In the genomic region with DNA sequence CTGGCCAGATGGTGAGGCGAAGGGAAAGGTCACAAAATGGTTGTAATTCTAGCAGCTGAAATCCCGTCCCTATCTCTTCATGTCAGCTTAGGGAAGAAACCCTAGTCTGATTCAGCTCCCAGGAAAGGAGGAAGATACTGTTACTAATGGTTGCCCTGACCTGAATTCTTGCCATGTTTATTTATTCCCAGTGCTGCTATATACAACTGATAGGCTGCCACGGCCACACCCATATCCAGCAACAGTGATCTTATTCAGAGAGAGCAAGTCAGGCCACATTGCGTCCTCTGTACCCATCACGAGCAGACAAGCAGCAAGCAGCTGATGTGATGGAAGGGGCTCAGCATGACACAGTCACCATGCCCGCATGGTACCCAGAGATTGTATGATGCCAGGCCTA, we compare ENCODE assay signal across 25 mouse cellular contexts.
DNase-seq lines count a peak whose midpoint lies in the region; ATAC-seq lines count a peak whose summit lies in the region.
"Had no signal": no experiment of that assay in that cellular context is flagged by ENCODE, and none has a peak within 500 bp of the region (broad histone marks: within the 10 kb centered on the region; RNA-seq: fewer than 3 reads in every experiment).

No protein-coding gene starts in this region.

- no peak overlapping the region for H3K4me3 ChIP-seq in kidney, embryonic 15.5 days (replicated peaks)
- H3K4me3 ChIP-seq in midbrain, embryonic 15.5 days: no peak overlapping the region
- H3K4me3 ChIP-seq in midbrain, embryonic 11.5 days (ENCODE audit: low read depth, low read length): no peak overlapping the region
- H3K4me3 ChIP-seq: forebrain, embryonic 10.5 days; layer of hippocampus, adult 2 months had no signal

- 42% methylated on average over 6 of the region's 6 CpGs for WGBS in kidney, embryonic 15.5 days
- WGBS in midbrain, embryonic 15.5 days: 79% methylated on average over 6 of the region's 6 CpGs
- WGBS in midbrain, embryonic 11.5 days: 78% methylated on average over 6 of the region's 6 CpGs

- no peaks in the 10 kb centered on the region for H3K36me3 ChIP-seq in kidney, embryonic 15.5 days
- H3K36me3 ChIP-seq in midbrain, embryonic 15.5 days (replicated peaks): no peaks in the 10 kb centered on the region
- no peaks in the 10 kb centered on the region for H3K36me3 ChIP-seq in midbrain, embryonic 11.5 days (ENCODE audit: control insufficient read depth, insufficient read depth, low read length)
- H3K36me3 ChIP-seq: forebrain, embryonic 10.5 days had no signal

- no peaks in the 10 kb centered on the region for H3K27me3 ChIP-seq in kidney, embryonic 15.5 days
- H3K27me3 ChIP-seq in midbrain, embryonic 15.5 days (replicated peaks): no peaks in the 10 kb centered on the region
- H3K27me3 ChIP-seq in midbrain, embryonic 11.5 days (ENCODE audit: control insufficient read depth, insufficient read depth, low read length): no peaks in the 10 kb centered on the region
- H3K27me3 ChIP-seq: Patski had no signal

- ATAC-seq in kidney, embryonic 15.5 days (replicated peaks; ENCODE audit: low FRiP score): peak; percentile 66
- ATAC-seq in midbrain, embryonic 15.5 days (replicated peaks): no peak
- ATAC-seq in midbrain, embryonic 11.5 days (ENCODE audit: low FRiP score): no peak
- ATAC-seq: CD4-positive, CD25-positive, alpha-beta regulatory T cell, adult 4 months; forebrain, postnatal 0 days; lung, postnatal 0 days; midbrain, embryonic 16.5 days; Patski had no signal

- no peak overlapping the region for H3K4me2 ChIP-seq in kidney, embryonic 15.5 days
- no peak overlapping the region for H3K4me2 ChIP-seq in midbrain, embryonic 15.5 days
- H3K4me2 ChIP-seq in midbrain, embryonic 11.5 days: no peak overlapping the region
- H3K4me2 ChIP-seq: heart, embryonic 11.5 days; hindbrain, embryonic 14.5 days had no signal

- H3K9ac ChIP-seq in kidney, embryonic 15.5 days: no peak overlapping the region
- no peak overlapping the region for H3K9ac ChIP-seq in midbrain, embryonic 15.5 days
- H3K9ac ChIP-seq in midbrain, embryonic 11.5 days (ENCODE audit: low read length): no peak overlapping the region
- H3K9ac ChIP-seq: forebrain, postnatal 0 days; hindbrain, embryonic 14.5 days; liver, embryonic 14.5 days had no signal

- peak; percentile 75 for DNase-seq in gastrocnemius, adult 18-20 months (ENCODE audit: low spot score)
- DNase-seq in gastrocnemius, postnatal 36 days: no peak
- DNase-seq in kidney, postnatal 4 days: no peak
- no peak for DNase-seq in midbrain, embryonic 11.5 days (ENCODE audit: low spot score, missing footprints)
- DNase-seq in cerebellum, postnatal 25 days: no peak
- no peak for DNase-seq in left cerebral cortex, postnatal 25 days (ENCODE audit: low spot score in 2 of 2)
- DNase-seq: adrenal gland, adult 8-10 months; cerebellum, adult 9-11 months; forebrain, postnatal 0 days; heart, postnatal 10 days; layer of hippocampus, postnatal 36 days; right cerebral cortex, postnatal 4 days; thymus, postnatal 14 days had no signal

- no peaks in the 10 kb centered on the region for H3K9me3 ChIP-seq in kidney, embryonic 15.5 days (replicated peaks)
- no peaks in the 10 kb centered on the region for H3K9me3 ChIP-seq in midbrain, embryonic 15.5 days
- H3K9me3 ChIP-seq in midbrain, embryonic 11.5 days (ENCODE audit: control insufficient read depth, low read length): no peaks in the 10 kb centered on the region
- H3K9me3 ChIP-seq: forebrain, embryonic 10.5 days had no signal

- H3K27ac ChIP-seq in kidney, embryonic 15.5 days: peak overlapping the region; percentile 32; the same call in 1 of the 2 replicates
- H3K27ac ChIP-seq in midbrain, embryonic 15.5 days: 0 out of 2 replicates have a peak overlapping the region, but pooled peaks have one; percentile 9
- H3K27ac ChIP-seq in midbrain, embryonic 11.5 days (ENCODE audit: low read depth, low read length): no peak overlapping the region
- H3K27ac ChIP-seq: forebrain, embryonic 10.5 days; hindbrain, embryonic 14.5 days; layer of hippocampus, adult 2 months; liver, embryonic 14.5 days; stomach, postnatal 0 days had no signal

- peaks cover 18% of the 10 kb centered on the region for H3K4me1 ChIP-seq in kidney, embryonic 15.5 days
- H3K4me1 ChIP-seq in midbrain, embryonic 15.5 days: peaks cover 6% of the 10 kb centered on the region
- no peaks in the 10 kb centered on the region for H3K4me1 ChIP-seq in midbrain, embryonic 11.5 days (ENCODE audit: control insufficient read depth, insufficient read depth, low read length)

- intact Hi-C loops in gastrocnemius, postnatal 36 days (cut with DNase I): no loop called here
- intact Hi-C loops in left cerebral cortex, postnatal 25 days (cut with DNase I): no loop called here
